Mouse (Mus musculus): Measurements from ENCODE around the gene Gm5475.

Gm5475 gene

DNA sequence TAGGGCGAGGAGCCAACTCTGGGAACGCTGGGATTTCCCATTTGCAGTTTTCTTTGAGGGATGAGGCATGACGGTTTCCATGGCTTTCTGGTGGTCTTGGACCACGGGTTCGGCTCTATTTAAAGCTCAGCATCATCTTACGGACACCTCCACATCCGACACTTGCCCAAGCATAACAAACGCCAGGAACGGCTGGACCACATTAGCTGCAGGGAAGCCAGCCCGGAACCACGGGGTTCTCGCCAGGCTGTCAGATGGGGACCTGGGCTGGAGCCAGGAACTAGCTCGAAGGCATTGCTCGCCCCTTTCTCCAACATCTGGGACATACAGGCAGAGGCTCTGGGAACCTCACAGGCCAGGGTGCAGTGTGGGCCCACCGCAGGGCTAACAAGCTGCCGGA, 29.3 kb downstream of the Gm5475 start:
- no peak for DNase-seq

DNA sequence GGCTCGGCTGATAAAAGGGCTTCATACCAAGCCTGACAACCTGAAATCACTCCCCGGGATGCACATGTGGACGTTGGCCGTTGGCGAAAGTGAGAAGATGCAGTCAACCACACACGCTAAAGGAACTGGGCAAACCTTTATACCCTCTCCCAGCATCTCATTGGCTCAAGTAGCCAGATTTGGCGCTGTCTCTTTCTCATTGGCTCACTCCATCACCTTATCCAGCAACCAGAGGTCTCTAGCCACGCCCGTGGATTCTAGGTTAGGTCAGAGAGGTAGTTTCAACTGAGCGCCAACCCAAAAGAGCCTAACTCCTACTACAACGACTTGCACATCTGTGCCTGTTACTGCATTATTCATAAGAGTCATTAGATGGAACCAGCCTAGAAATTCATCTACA, 30.5 kb downstream of the Gm5475 start:
- DNase-seq = no peak

DNA sequence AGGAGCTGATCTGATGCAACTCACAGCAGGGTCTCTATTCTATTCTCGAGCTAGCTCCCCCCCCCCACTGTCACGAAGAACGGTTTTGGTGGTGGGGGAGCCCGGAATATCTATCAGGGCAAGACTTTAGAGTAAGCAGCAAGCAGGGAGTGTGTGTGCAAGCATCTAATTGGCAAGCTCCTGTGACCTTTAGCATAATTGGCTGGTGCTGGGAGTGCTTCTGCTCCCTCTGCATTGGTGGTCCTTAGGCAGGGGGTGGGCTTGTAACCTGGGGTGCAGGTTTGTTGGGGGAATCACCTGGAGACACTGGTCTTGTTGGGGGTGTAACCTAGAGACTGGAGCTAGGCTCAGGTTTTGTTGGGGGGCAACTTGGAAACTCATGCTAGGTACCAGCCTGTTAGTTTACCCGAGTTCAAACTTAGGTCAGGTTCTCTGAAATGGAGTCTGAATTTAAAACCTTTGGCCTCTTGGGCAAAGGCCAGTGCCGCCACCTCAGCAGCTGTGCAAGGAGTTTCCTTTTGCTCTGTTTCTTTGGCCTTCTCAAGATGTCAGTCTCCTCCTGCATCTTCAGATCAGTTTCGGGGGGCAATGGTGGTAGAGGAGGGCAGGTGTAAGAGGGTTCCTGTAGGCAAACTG, 34.5 kb downstream of the Gm5475 start:
- no peak for DNase-seq

DNA sequence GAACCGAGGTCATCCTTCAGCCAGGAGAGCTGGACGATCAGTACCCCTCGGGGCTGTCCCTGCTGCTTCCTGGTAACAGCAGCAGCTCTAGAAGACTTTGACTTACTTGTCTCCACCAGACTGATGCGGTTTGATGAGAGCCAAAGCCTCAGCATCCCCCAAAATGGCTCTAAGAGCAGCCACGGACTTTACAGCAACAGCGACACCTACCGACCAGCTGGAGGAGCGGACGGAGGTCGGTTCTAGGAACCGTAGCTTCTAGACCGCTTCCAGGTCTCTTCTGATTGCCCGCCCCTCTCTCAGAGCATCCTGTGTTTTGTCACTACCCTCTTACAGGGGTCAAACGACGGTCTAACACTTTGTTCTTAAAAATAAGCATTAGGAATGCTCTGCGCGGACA, 35.4 kb downstream of the Gm5475 start:
- peak; percentile 52 for DNase-seq

DNA sequence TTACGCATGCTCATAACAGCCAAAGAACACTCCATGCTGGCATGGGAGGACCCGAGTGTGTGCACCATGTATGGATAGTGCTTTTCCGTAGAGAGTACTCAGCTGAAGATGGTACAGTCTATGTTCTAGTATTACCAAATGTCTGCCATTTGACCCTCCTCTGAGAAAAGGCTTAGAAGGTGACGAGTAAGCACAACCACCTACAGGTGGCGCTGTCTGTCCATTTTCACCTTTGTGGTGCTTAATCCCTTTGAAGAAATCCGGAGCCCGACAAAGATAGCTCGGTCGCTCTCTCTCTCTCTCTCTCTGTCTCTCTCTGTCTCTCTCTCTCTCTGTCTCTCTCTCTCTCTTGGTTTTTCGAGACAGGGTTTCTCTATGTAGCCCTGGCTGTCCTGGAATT, 36.1 kb downstream of the Gm5475 start:
- DNase-seq = peak; percentile 48

DNA sequence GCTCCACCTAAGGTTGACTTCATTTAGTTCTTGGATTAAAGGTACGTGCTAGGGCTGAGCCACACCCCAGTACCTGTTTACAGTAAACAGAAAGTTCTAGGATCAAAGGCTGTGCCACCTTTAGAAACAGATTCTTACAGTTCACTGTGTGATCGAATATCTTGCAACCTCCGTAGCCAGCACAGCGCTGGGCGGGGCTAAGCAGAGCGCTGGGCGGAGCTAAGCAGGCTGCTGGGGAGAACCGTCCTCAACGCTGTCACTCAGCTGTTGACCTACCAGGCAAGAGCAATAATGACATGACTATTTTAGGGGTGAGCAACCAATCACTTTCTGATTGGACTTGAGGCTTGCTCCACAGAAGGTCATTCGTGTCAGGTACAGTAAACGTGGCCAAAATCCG, 39.0 kb downstream of the Gm5475 start:
- no peak for DNase-seq

DNA sequence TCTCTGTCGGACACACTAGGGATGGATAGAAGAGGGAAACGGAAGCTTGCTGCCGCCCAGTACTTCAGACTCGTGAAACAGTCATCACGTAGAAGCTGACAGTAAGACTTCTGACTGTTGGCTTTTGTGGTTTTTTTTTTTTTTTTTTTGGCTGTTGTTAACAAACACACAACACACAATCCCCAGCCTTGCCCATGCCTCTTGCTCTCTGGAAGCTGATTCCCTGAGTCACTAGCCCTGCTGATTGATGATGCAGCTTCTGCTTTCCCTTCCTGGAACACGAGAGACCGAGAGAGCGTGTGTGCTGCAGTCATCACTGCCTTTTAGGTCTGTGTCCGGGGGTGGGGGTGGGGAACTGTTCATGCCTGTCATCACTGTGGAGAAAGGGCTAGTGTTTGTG, 39.7 kb downstream of the Gm5475 start:
- DNase-seq = no peak

DNA sequence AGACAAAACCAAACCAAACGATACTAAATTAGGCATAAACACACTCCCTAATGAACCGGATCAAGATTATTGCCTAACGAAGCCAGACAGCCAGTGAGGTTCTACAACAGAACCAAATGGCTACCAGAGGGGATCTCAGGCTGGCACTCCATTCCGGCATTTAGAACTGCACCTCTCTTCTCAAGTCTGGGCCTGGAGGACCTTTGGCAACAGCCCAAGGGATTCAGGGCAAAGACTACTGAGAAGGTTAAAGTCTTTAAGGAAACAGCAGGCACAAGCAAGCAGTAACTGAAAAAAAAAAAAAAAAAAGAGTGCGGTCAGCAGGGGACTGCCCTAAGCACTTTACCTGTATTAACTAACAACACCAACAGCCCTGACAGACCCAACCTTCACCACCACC, 40.1 kb downstream of the Gm5475 start:
- no peak for DNase-seq

DNA sequence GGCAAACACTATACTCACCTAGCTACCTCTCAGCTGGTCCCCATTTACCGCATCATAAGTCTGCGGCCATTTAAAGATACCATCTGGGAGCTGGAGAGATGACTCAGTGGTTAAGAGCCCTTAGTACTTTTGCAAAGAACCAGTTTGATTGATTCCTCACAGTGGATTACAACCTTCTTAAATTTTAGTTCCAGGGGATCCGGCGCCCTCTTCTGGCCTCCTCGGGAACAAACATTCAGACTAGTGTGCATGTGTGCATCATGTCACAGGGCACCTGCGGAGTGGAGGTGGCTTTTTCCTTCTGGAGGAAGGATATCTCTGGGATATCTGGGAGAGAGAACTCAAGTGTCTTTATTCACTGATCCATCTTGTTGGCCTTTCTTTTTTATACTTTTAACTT, 41.8 kb downstream of the Gm5475 start:
- peak; percentile 51 for DNase-seq

DNA sequence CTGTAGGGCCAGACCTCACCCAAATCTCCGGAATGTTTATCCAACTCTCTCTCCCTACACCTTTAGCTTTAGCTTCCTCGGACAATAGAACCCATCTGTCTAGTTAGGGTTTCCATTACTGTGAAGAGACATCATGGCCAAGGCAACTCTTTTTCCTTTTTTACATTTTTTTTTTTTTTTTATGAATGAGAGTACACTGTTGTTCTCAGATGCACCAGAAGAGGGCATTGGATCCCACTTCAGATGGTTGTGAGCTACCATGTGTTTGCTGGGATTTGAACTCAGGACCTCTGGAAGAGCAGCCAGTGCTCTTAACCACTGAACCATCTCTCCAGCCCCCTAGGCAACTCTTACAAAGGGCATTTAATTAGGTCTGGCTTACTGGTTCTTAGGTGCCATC, 43.5 kb downstream of the Gm5475 start:
- no peak for DNase-seq

DNA sequence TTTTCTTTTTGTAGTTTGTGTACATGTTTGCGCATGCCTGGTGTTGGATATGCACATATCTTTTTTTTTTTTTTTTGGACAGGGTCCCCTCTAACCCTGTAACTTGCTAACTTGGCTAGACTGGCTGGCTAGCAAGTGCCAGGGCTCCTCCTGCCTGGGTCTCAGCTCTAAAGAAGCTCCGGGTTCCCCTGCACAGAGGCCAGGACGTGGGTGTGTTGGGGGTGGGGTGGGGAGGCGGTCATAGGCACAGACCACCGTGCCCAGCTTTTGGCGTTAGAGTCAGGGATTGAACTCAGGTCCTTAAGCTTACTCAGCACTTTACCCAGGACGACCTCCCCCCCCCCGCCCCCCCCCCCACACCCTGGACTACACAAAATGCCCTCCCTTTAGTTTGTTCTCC, 45.8 kb downstream of the Gm5475 start:
- no peak for DNase-seq

DNA sequence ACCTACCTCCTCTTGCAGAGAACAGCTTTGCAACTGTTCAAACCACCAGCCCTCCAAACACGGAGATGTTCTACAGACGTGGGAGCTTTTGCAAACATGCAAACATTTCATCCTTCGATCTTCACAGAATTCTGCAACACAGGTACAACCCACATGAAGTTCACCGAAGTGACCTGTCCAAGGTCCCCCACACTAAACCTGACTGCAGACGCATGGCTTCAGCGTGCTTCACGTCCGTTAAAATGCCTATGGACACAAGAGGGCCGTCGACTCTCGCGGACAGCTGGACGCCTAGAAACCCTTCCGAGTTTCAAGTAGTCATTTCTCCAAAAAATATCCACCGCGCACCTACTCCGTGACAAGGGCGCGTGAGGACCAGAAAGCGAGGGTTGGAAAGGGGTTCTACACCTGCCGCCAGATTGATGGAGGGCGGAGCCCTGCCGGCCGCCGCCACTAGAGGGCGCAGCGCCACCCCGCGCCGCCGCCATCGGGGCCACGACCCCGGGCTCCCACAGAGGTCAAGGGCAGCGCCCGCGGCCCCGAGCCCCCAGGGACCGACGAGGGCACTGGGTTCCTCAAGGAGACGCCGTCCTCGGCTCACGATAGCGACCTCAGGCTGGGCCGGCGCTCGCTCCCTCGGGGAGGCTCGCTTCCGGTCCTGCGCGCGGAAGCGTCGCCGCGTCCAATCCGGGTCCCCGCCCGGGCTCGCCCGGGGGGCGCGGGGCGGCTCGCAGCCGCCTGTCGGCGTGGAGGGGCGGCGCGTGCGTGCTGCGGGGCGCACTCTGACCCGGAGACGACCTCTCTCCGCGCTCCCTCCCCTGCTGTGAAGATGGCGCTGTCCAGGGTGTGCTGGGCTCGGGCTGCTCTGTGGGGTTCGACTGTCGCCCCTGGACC, 46.6 kb downstream of the Gm5475 start, which contains the start of gene Letmd1:
Gene Letmd1 (plus strand): TSS at position 729 of the 894 bp plus-strand sequence.
- peak; percentile 88 for DNase-seq

DNA sequence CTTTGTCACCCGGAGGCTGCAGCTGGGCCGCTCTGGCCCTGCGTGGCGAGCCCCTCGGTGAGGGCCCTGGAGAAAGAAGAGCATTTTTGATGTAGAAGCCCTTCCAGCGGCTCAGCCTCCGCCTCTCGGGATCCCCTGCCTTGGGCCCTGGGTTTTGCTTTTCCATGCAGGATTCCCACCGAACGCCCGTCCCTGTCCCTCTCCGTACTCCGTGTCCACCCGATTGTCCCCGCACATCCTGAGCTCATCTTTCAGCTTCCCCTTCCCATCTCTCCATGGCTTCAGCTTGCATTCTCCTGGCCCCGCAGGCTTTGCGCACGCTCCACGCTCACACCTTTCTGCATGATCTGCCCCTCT, 47.2 kb downstream of the Gm5475 start:
- DNase-seq = no peak

DNA sequence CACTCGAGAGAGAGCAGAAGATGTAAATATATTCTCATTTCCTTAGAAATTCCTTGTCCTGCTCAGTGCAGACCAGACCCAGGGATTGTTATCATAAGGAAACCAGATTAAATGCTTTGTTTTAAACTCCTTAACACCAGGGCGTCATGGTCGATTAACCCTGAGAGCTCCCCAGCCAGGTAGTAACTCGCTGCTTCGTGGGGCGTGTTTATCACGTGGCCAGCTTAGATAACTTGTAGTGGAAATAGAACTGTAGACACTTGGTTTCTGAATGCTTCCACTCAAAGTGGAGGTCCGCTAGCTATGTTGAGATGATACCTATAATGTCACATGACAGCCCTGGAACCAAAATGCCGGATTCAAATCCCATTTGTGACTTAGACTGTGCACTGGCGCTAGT, 48.1 kb downstream of the Gm5475 start:
- no peak for DNase-seq

DNA sequence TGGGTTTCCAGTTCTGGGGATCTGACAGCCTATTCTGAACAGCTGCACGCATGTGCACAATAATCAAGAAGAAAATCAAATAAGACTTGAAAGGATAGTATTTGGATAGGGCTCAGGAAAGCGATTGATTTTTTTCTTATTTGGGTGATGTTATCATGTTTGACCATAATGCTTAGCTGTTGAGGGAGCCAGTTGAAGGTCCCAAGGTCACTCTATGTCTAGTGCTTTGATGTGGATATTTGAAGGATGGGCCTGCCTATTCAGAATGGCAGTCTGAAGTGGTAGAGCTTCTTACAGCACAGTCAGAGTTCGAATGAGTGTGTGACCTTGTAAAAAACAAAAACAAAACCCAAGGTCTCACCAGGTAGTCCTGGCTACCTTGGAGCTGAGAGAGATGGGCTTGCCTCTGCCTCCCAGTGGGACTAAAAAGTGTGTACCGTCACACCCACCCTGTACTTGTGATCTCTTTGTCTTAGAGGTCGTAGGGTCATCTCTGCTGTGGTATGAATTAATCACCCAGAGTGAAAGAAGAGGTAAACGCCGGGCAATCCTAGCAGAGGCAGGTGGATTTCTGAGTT, 52.1 kb downstream of the Gm5475 start:
- DNase-seq = no peak

All from cerebellum, adult 11-12 months (tissue).